Mouse (Mus musculus) heart, adult 10 weeks (tissue): ENCODE data around the gene Gm33815. TPM values are rescaled to one million over a fixed set of nuclear protein-coding genes. Genes with fewer than 3 reads are reported as not detected.

Source experiments
- polyA plus RNA-seq: library from polyadenylated mRNA; stranded (reverse); fragments of 350-450 nt; fragmentation: Illumina TruSeq; extraction: RNeasy Lipid Tissue Mini Kit (QIAGEN cat#74804); gene quantifications from one replicate; pipeline ENCODE4 v1.2.3, GENCODE M21; 2014; ENCODE audit warnings: low read depth, low replicate concordance

The Gm33815 gene
- not detected for polyA plus RNA-seq

GRCm38 (mm10) chrY:69320832-69321231, at the start of gene Gm33815:
TSS of gene Gm33815 (plus strand) at chrY:69321132.

